Mouse (Mus musculus): Measurements from ENCODE around the gene Vax2.
A peak's percentile ranks its signal among the peaks of the same experiment; 100 is the strongest.

Vax2 gene

GRCm38 (mm10) chr6:83711725-83712475 is 836 bp downstream of the Vax2 start:
- DNase-seq (ENCODE audit: low read depth): no peak

- DNase-seq (ENCODE audit: low read depth): no peak
These were observed 2.4 kb downstream of the Vax2 start for GRCm38 (mm10) chr6:83713271-83714136.

- DNase-seq (ENCODE audit: low read depth): no peak
These were observed 3.4 kb downstream of the Vax2 start for GRCm38 (mm10) chr6:83714221-83715123.

GRCm38 (mm10) chr6:83715461-83716196 is 4.6 kb downstream of the Vax2 start:
- no peak for DNase-seq (ENCODE audit: low read depth)

GRCm38 (mm10) chr6:83717026-83717425 is 6.0 kb downstream of the Vax2 start:
- DNase-seq (ENCODE audit: low read depth): no peak

GRCm38 (mm10) chr6:83722526-83722925 is 11.5 kb downstream of the Vax2 start:
- no peak for DNase-seq (ENCODE audit: low read depth)

- DNase-seq (ENCODE audit: low read depth): no peak
These were observed 16.1 kb downstream of the Vax2 start for GRCm38 (mm10) chr6:83727178-83727577.

- DNase-seq (ENCODE audit: low read depth): peak; percentile 45
These were observed 17.4 kb downstream of the Vax2 start for GRCm38 (mm10) chr6:83728488-83728887.

GRCm38 (mm10) chr6:83729350-83729970 is 18.4 kb downstream of the Vax2 start:
- DNase-seq (ENCODE audit: low read depth): no peak

- peak; percentile 75 for DNase-seq (ENCODE audit: low read depth)
These were observed 20.1 kb downstream of the Vax2 start for GRCm38 (mm10) chr6:83731128-83731527.

- no peak for DNase-seq (ENCODE audit: low read depth)
These were observed 26.2 kb downstream of the Vax2 start for GRCm38 (mm10) chr6:83737311-83737710.

GRCm38 (mm10) chr6:83738596-83738995 is 27.5 kb downstream of the Vax2 start:
- no peak for DNase-seq (ENCODE audit: low read depth)

- DNase-seq (ENCODE audit: low read depth): no peak
These were observed 31.7 kb downstream of the Vax2 start, which contains the start of gene Atp6v1b1 for GRCm38 (mm10) chr6:83742761-83743160. TSS of gene Atp6v1b1 (plus strand) at chr6:83742990.

GRCm38 (mm10) chr6:83743212-83743611 is 32.1 kb downstream of the Vax2 start:
- no peak for DNase-seq (ENCODE audit: low read depth)

- DNase-seq (ENCODE audit: low read depth): no peak
These were observed 33.1 kb downstream of the Vax2 start for GRCm38 (mm10) chr6:83744126-83744525.

- DNase-seq (ENCODE audit: low read depth): no peak
These were observed 33.5 kb downstream of the Vax2 start for GRCm38 (mm10) chr6:83744557-83744956.

GRCm38 (mm10) chr6:83745466-83745865 is 34.4 kb downstream of the Vax2 start:
- DNase-seq (ENCODE audit: low read depth): no peak

- no peak for DNase-seq (ENCODE audit: low read depth)
These were observed 38.2 kb downstream of the Vax2 start for GRCm38 (mm10) chr6:83749286-83749685.

GRCm38 (mm10) chr6:83750171-83750684 is 39.2 kb downstream of the Vax2 start:
- peak; percentile 69 for DNase-seq (ENCODE audit: low read depth)

- DNase-seq (ENCODE audit: low read depth): no peak
These were observed 45.0 kb downstream of the Vax2 start for GRCm38 (mm10) chr6:83756051-83756450.

GRCm38 (mm10) chr6:83762344-83762743 is 51.3 kb downstream of the Vax2 start, which contains the start of gene Ankrd53:
TSS of gene Ankrd53 (plus strand) at chr6:83762644.
- DNase-seq (ENCODE audit: low read depth): no peak

Data from naive thymus-derived CD4-positive, alpha-beta T cell, adult 2 months (primary cell).